Mouse (Mus musculus) adrenal gland, adult 10 weeks (tissue): ENCODE measurements around the gene Stk16. TPM values are rescaled to one million over a fixed set of nuclear protein-coding genes. Genes with fewer than 3 reads are reported as not detected.

Experiments
- polyA plus RNA-seq: library from polyadenylated mRNA; stranded (reverse); fragments of 350-450 nt; fragmentation: Illumina TruSeq; extraction: RNeasy Lipid Tissue Mini Kit (QIAGEN cat#74804); gene quantifications from one replicate; pipeline ENCODE4 v1.2.3, GENCODE M21; 2014; ENCODE audit warnings: low read depth, low replicate concordance

Stk16 gene
- polyA plus RNA-seq: 14.7 TPM

GRCm38 (mm10) chr1:75210136-75211087 is at the start of gene Stk16, which contains the start of gene Glb1l:
Gene Stk16, plus strand, starts transcription at chr1:75210838.
Gene Glb1l, minus strand, starts transcription at chr1:75210813.

GRCm38 (mm10) chr1:75168472-75169464 is 41.9 kb upstream of the Stk16 start, which contains the start of gene Zfand2b:
Gene Zfand2b, plus strand, starts transcription at chr1:75168646.

GRCm38 (mm10) chr1:75180105-75180590 is 30.5 kb upstream of the Stk16 start, which contains the start of gene Abcb6:
Gene Abcb6, minus strand, starts transcription at chr1:75180392.

GRCm38 (mm10) chr1:75191622-75192402 is 18.8 kb upstream of the Stk16 start, which contains the start of the genes Ankzf1 and Atg9a:
Gene Ankzf1, plus strand, starts transcription at chr1:75192151.
Gene Atg9a, minus strand, starts transcription at chr1:75192196.

GRCm38 (mm10) chr1:75219531-75219930 is 8.9 kb downstream of the Stk16 start, which contains the start of gene Tuba4a:
Gene Tuba4a, minus strand, starts transcription at chr1:75219865.

GRCm38 (mm10) chr1:75231664-75232152 is 21.1 kb downstream of the Stk16 start, which contains the start of gene A630095N17Rik:
Gene A630095N17Rik, minus strand, starts transcription at chr1:75232102.

GRCm38 (mm10) chr1:75236117-75237050 is 25.7 kb downstream of the Stk16 start, which contains the start of gene Dnajb2:
Gene Dnajb2, plus strand, starts transcription at chr1:75236406.

GRCm38 (mm10) chr1:75264091-75264880 is 53.6 kb downstream of the Stk16 start, which contains the start of gene Ptprn:
Gene Ptprn, minus strand, starts transcription at chr1:75264502.

Other genes with a start within 250 kb of the Stk16 start
- gene Nhej1, start 85.6 kb upstream of the Stk16 start, polyA plus RNA-seq: 1.6 TPM
- not detected for gene Slc23a3, start 76.9 kb upstream of the Stk16 start, polyA plus RNA-seq
- gene Cnppd1, start 68.1 kb upstream of the Stk16 start, polyA plus RNA-seq: 7.9 TPM
- gene Retreg2, start 68.1 kb upstream of the Stk16 start, polyA plus RNA-seq: 10.9 TPM
- not detected for gene Zfand2b, start 42.2 kb upstream of the Stk16 start, polyA plus RNA-seq
- 5.2 TPM for gene Abcb6, start 30.4 kb upstream of the Stk16 start, polyA plus RNA-seq
- 8.9 TPM for gene Ankzf1, start 18.7 kb upstream of the Stk16 start, polyA plus RNA-seq
- 9.6 TPM for gene Atg9a, start 18.6 kb upstream of the Stk16 start, polyA plus RNA-seq
- gene Glb1l, start within 50 bp of the Stk16 start, polyA plus RNA-seq: 18.0 TPM
- gene Tuba4a, start 9.0 kb downstream of the Stk16 start, polyA plus RNA-seq: 6.2 TPM
- gene A630095N17Rik, start 21.3 kb downstream of the Stk16 start, polyA plus RNA-seq: not detected
- gene Dnajb2, start 25.6 kb downstream of the Stk16 start, polyA plus RNA-seq: 23.0 TPM
- gene Ptprn, start 53.7 kb downstream of the Stk16 start, polyA plus RNA-seq: 3.9 TPM
- gene Resp18, start 67.6 kb downstream of the Stk16 start, polyA plus RNA-seq: 76.9 TPM
- gene Dnpep, start 107.2 kb downstream of the Stk16 start, polyA plus RNA-seq: 2.2 TPM
- gene Des, start 149.5 kb downstream of the Stk16 start, polyA plus RNA-seq: 1.2 TPM
- gene Speg, start 164.5 kb downstream of the Stk16 start, polyA plus RNA-seq: 1.0 TPM
- 6.8 TPM for gene Gmppa, start 225.1 kb downstream of the Stk16 start, polyA plus RNA-seq
- gene Asic4, start 239.6 kb downstream of the Stk16 start, polyA plus RNA-seq: 0.29 TPM